Mouse (Mus musculus): ENCODE results near the gene Ascc3.

Gene Ascc3

DNA sequence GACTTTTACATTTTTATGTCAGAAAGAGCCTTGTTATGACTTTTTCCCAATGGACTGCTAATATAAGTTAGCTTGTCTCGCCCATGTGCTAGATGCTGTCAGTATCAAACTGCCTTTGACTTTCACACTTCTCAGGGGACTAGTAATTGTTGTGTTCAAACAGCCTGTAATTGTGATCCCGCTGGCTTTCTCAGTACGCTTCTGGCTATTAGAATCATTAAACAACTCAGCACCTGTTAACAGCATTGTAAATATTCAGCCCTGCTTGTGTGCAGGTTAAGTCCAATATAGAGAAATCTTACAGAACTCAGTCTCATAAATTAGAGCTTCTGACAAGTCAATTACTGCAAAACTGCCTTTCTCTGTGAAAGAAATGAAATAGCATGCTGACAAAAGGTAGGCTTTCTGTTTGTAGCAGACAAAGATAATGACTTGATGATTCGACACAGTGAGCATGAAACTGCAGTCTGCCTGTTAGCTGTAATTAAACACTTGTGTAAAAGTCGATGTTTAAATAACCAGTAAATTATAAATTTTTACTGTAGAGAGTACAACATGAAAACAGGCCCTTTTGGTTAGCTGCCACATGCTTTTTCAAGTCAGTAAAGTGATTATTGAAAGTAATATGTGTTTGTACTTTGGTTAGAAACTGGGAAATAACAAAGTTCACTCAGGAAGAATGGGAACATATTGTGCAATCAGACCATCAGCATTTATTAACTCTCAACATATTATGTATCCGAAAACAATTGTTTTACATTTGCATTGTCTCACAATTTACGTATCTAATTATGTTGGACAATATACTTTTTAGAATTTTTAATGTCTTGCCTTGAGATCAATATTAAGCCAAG lies 171.2 kb downstream of the Ascc3 start:
- no peak for DNase-seq

- no peak for DNase-seq
Observed at GRCm38 (mm10) chr10:50772811-50773210, 180.3 kb downstream of the Ascc3 start.

DNA sequence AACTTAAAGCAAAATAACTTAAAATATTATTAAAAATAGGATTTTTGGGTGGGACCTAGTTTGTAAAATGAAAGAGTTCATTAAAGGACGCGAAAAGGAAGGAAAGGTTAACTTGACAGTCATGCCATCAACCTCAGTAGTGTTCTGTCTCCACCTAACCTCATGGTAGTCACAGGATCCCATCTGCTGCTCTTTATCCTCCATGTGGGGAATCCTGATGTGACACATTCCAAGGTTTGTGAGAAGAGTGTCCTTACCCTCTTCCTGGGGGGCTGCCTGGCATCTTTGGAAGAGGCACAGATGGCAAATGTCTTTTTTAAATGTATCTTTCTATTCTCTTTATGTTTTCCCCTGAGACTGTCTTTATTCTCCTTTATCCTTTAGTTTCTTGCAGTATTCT lies 181.4 kb downstream of the Ascc3 start:
- DNase-seq: no peak

GRCm38 (mm10) chr10:50792840-50793239 lies 200.4 kb downstream of the Ascc3 start:
- no peak for DNase-seq

DNA sequence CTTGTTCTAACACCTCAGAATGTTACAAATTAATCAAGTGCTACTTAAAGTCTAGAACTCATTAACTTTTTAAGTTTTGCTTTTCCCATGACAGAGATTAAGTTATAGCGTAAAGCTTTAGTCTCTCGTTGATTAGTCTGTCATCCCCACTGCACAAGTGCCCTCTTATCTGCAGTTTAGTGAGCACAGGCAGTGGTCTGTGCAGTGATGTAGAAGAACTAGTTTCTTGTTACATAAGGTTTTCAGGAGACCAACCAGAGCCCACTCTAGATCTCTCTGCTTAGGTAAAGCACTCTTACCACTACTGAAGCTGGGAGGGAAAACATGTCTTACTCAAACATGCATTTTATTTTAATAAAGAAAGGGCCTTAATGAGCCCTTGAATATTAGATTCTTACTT lies 209.1 kb downstream of the Ascc3 start:
- no peak for DNase-seq

DNA sequence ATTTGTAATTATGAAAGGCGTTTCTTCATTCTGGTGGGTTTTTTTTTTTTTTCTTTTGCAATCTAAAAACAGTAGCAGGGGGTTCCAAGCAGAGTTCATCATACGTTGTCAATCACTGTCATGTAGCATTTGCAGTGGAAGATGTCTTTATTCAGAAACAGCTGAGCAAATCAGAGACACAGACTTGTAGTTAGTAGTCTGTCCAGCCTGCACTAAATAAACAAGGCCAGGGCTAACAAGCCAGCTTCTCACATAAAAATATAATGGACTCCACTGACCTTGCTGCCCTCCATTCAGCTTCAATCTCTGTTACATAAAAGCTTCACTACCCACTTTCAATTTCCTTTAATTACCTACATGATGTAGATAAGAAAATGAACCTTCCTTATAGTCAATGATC lies 209.9 kb downstream of the Ascc3 start:
- DNase-seq: no peak

- DNase-seq: no peak
Observed at GRCm38 (mm10) chr10:50806166-50806565, 213.7 kb downstream of the Ascc3 start.

DNA sequence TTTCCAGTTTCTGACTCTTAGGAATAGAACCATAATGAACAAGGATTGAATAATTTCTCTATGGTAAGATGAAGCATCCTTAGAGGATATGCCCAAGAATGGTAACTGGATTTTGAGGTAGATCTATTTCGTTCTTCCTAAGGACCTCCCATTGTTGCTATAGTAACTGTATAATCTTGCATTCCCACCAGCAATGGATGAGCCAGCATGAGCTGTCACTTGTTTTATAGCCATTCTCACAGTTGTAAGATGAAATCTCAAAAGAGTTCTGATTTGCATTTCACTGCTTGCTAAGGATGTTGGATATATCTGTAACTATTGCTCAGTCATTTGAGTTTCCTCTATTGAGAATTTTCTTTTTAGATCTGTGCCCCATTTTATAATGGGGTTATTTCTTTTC lies 229.9 kb downstream of the Ascc3 start:
- DNase-seq: no peak

- no peak for DNase-seq
Observed at GRCm38 (mm10) chr10:50826829-50827228, 234.4 kb downstream of the Ascc3 start.

DNA sequence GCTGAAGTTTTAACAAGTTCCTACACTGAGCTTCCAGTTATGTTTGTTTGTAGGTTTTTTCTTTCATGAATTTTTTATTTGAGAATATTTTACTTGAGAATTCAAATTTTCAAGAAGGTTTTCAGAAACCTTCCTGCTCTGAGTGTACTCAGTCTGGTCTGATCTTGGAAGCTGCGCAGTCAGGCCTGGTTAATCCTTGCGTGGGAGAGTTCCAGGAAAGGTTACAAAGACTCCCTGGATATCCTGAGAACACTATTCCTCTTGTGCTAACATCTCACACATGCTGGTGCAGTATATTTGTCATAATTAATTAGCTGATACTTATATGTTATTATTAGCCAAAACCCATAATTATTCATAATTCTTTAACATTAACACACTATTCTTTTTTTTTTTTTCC lies 242.1 kb downstream of the Ascc3 start:
- no peak for DNase-seq

GRCm38 (mm10) chr10:50843363-50843762 lies 250.9 kb downstream of the Ascc3 start:
- no peak for DNase-seq

- no peak for DNase-seq
Observed at GRCm38 (mm10) chr10:50868202-50868601, 275.7 kb downstream of the Ascc3 start.

DNA sequence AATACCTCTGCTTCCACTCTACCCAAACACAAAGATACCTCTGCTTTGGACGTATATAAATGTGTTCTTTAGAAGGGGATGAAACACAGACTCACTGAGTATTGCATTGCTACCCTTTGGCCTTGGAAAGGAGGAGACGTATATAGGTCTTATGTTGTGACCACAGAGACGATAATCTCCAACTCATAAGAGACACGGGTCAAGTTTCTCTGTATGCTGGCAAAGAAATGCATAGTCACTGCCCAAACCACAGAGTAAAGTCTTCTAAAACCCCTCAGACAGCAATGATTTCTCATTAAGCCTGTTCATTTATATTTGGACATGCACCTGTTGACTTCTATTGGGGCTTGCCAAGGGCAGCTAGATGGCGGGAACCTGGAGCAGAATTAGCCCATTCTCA lies 284.5 kb downstream of the Ascc3 start:
- DNase-seq: no peak

DNA sequence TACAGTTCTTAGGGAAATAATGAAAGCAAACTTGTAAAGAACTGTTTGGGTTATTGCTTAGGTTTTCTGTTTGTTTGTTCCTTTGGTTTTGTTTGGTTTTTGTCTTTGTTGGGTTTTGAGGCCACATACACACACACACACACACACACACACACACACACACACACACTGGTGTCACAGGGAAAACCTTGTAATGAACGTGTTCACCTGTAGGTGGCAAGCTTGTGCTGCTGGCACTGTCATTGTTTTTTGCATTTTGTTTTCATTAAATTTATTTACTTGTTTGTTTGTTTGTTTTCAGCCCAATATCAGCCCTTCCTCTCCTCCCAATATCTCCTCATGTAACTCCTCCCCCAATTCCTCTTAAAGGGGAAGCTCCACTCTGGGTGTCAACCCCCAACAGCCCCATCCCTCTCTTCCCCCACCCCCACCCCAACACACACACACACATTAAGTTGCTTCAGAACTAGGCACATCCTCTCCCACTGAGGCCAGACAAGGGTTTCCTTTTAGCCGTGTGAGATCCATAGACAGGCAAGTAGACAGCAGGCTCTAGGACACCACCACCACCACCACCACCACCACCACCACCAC lies 289.1 kb downstream of the Ascc3 start:
- DNase-seq: no peak

GRCm38 (mm10) chr10:50882366-50882765 lies 289.9 kb downstream of the Ascc3 start:
- no peak for DNase-seq

GRCm38 (mm10) chr10:50886305-50886704 lies 293.8 kb downstream of the Ascc3 start:
- no peak for DNase-seq

DNA sequence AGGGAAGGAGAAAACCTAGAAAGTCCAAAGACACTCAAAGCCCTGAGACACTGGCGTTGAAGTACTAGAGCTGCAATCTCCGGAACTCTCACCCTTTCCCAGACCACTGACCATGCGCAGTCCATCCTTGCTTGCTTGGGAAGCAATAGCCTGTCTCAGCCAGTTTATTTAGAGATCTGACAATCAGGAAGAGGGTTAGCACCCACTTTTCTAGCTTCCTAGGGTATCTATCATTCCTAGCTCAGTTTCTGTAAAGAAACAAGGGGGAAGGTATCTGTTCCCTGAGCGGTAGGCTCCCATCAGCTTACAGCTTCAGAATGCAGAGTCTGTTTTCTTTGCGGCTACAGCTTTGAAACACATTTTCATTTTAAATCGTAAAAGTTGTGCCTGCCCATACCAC lies 298.2 kb downstream of the Ascc3 start:
- DNase-seq: no peak

DNA sequence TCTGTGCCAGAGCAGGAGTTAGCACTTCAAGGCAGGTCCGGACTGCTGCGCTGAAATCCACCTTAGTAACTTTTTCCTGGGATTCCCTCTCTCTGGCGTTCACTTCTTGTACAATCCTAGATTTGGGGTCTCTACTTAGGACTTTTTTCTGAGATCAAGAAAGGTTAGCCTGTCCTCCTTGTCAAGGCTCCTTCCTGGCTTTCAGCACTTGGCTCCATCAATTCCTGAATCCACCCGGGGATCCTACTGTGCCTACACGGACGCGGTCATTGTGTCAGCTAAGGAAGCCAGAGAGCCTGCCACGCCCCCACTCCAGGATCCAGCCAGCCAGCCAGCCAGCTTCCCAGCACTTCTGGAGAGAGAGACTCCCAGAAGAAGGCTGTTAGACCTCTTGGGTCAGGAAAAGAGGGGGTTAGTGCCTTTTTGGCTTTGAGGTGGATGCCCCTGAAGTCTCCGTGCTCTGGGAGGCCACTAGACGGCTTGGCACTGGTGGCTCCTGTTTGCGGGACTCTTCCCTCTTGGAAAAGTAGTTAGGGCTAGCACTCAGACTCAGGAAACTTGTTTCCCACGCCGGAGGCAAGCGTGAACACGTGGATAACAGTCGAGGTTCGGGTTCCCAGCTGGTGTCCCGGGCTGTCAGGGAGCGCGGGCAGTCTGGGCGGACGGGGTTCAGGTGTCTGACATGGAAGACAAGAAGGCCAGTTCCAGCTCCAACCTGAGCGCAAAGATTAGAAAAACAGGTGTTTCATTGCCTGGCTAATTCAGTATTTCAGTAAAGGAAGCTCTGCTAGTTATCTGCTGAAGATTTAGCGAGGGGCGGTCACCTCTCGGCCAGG lies 299.6 kb downstream of the Ascc3 start:
- no peak for DNase-seq

DNA sequence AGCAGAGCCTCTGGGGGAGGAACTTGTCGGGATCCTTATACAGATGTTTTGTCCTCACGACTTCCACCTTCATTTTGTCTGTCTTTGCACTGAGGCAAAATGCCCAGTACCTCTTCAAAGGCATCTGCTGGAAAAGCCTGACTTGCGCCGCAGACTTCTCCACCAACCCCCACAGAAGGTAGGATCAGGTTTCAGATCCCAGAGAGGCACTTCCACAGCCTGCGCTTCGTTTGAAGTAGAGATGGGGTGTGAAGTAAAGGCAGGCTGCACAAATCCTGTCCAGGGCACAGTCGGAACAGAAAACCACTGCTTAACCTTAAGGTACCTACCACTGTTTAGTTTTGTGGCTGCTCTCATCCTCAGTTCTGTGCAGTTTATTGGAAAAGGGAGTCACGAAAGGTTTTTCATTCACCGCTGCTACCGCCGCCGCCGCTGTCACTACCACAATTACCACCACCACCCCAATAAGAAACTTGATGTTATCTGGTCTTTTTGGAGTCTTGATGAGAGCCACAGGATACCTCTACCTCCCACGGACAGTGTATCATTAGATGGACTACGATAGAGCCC lies 300.4 kb downstream of the Ascc3 start:
- no peak for DNase-seq

DNA sequence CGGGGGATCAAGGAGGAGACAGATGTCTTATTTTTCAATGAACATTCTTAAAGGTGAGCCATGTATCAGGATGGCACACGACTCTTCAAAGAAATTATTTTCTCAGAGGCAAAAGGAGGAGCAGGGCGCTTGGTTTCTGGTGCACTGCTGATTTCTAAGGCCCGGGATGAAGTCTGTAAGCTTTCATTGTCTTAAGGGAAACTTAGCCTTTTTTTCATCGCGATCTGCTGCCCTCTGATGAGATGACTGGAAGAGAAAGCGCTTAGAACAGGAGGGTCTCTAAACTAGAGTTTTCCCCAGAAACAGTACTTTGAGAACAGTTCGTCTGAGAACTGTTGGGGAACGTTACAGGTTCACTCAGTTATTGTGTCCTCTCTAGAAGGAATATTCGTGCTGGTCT lies 301.1 kb downstream of the Ascc3 start:
- no peak for DNase-seq

GRCm38 (mm10) chr10:50894170-50894991 lies 301.9 kb downstream of the Ascc3 start, which contains the start of gene Sim1:
Sim1 (plus strand) TSS chr10:50894754.
- no peak for DNase-seq

GRCm38 (mm10) chr10:50895091-50895790 lies 302.8 kb downstream of the Ascc3 start:
- no peak for DNase-seq

Data from right cerebral cortex, adult 18-20 months (tissue).